Mouse (Mus musculus) T-cell, adult 66 days (primary cell): ENCODE data around the gene Cdk6. TPM values are rescaled to one million over a fixed set of nuclear protein-coding genes. Genes with fewer than 3 reads are reported as not detected.

ENCODE experiments used
- total RNA-seq, 2 experiments: library from RNA; stranded (reverse); gene quantifications; 3 replicates in 1 of 2; 4 replicates in 1 of 2; pipeline ENCODE4 v1.2.4; 2023

The Cdk6 gene
- total RNA-seq: 10 to 100 TPM; 39.6 to 53.9 TPM

DNA sequence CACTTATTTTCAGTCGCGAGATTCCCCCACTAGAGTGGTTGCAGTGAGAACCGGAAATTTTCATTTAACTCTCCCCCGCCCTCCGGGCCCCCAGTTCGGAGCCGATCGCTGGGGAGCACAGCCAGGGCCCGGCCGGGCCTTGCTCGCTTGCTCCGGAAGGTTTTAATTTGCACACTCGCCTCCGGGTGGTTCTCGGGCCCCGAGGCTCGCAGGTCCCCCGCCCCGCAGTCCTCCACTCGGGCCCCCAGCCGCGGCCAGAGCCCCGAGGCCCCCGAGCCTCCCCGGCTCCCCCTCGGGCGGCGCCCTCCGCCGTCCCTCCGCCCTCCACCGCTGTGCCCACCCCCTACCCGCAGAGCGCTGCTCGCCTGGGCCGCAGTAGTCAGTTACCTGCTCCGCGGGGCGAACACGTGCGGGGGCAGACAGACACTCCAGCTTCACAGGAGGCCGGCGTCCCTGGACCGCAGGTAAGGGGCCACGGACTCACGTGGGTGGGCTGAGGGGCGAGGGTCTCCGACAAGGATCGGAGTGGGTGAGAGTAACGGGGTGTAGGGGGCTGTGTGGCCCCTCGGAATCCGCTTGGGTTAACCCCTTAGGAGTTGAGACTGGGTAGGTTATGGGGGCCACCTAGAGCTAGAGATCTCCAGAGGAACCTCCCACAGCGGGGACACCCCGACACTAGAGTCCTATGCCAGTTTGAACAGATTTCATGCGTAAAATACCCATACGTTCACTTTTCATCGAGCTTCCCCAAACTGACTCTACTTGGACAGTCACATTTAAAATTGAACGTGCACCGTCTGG is at the start of gene Cdk6:
TSS of gene Cdk6 (plus strand) at position 375 of the 801 bp plus-strand sequence.

DNA sequence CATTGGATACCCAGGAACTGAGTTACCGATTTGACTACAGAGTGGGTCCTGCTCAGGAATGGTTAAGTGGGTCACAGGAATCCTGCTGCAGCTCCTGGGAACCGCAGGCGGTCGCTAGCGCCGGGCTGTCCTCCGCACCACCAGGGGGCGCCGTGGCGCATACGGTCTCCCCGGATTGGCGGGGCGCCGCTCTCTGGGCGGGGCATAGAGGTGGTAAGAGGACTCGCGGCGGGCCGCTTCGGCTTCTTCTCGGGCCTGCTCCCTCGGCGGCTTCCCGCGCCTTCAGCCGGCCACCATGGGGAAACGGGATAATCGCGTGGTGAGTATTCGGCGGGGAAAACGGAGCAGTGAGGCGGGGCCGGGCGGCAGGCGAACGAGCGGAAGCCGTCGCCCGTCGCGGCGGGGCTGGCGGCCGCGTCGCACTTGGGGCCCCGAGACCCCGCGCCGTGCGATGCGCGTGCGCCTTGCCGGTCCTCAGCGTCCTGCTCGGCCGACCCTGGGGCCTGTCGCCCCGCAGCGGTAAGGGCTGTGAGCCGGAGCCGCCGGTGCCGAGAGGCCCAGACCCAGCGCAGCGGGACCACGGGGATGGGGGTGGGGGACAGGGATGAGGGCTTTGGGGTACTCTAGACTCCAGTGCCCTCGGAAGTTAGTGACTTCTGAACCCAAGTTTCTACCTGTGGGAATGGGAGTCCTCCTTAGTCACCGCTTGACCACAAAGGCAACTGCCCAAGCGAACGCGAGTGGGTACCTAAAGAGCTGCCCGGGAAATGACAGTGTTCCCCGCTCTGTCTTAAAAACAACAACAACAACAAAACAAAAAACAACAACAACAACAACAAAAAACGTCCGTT is 202.6 kb downstream of the Cdk6 start, which contains the start of gene Fam133b:
TSS of gene Fam133b (plus strand) at position 205 of the 851 bp plus-strand sequence.

DNA sequence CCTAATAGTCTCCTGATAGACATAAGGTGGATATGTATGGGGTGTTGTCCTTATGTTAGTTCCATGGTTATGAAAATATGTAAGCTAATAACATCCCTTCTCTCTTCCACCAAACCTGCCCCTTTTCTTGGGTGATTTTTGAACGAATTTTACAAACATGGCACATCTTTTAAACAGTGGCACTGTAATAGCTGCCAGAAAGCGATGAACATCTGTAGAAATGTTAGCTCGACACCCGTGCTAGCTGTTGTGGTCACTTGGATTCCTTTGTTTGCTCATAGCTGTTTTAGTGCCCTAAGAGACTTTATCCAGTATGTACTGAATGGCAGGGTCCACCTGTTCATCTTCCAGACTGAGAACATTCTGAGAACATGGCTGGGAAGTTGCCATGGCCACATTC is 230.0 kb downstream of the Cdk6 start, which contains the start of gene 1700109H08Rik:
TSS of gene 1700109H08Rik (plus strand) at position 301 of the 400 bp plus-strand sequence.

Other genes starting within 250 kb of the Cdk6 start
- 10 to 100 TPM; 90.1 to 94.2 TPM for gene Fam133b, start 202.3 kb downstream of the Cdk6 start, total RNA-seq
- 10 to 100 TPM; 27.1 to 27.2 TPM for gene 1700109H08Rik, start 230.1 kb downstream of the Cdk6 start, total RNA-seq